Mouse (Mus musculus): ENCODE data around the gene Nxph4. TPM values are rescaled to one million over a fixed set of nuclear protein-coding genes. Genes with fewer than 3 reads are reported as not detected.

The Nxph4 gene
- polyA plus RNA-seq, 1 experiment from 2014 or later = not detected

DNA sequence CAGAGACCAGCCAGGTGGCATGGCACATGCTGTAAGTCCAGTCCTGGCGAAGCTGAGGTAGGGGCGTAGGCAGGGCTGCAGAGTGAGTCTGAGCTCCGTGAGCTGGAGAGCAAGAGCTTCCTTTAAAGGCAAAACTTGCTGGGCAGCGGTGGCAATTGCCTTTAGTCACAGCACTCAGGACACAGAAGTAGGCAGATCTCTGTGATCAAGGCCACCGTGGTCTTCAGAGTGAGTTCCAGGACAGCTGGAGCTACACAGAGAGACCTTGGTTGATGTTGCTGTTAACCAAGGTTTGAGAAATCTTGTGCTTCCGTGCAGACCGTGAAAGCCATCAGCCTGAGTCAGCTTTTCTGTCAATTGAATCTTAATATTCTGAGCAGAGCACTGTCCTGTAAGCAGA is 57.1 kb downstream of the Nxph4 start:
- DNase-seq = no peak
- ATAC-seq = no peak

DNA sequence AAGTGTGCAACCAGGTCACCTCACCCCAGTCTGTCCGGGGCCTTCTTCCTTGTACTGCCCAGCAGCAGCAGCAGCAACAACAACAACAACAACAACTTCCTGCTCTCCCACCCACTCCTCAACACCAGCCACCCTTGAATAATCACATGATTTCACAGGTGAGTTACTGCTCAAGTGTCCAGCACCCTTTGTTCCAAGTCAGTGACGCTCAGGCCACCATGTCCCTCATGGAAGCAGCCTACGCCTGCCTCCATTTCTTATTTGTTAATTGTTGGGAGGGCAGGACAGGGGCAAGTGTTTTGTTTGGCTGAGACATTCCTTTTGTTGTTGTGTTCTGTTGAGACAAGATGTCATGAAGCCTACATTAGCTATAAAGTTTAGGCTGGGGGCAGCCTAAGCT is 57.8 kb downstream of the Nxph4 start:
- ATAC-seq (no peak), DNase-seq (no peak)
- TF ChIP-seq CTCF (IDR thresholded peaks at IDR 0.05; ENCODE audit: low read depth) (no peak), EP300 (IDR thresholded peaks at IDR 0.05; ENCODE audit: low read depth) (no peak)
- Histone ChIP-seq H3K27me3 (ENCODE audit: insufficient read depth, low read length) (no peaks in the 10 kb centered on the region), H3K4me2 (ENCODE audit: low read depth, low read length) (no peak overlapping the region), H3K4me1 (ENCODE audit: insufficient read depth) (0 out of 2 replicates have a peak, but pooled peaks cover 2% of the 10 kb centered on the region), H3K27ac (ENCODE audit: low read depth) (no peak overlapping the region), H3K4me3 (ENCODE audit: low read depth, low read length) (no peak overlapping the region), H3K9me3 (ENCODE audit: low read length) (no peaks in the 10 kb centered on the region), H3K36me3 (replicated peaks; ENCODE audit: insufficient read depth, low read length) (peaks cover 35% of the 10 kb centered on the region), H3K9ac (replicated peaks) (no peak overlapping the region)
- WGBS (ENCODE audit: insufficient replicate concordance) = 89% methylated on average over 3 of the region's 3 CpGs

More for the DNA sequence above, 57.1 kb downstream of the Nxph4 start:
- H3K27ac ChIP-seq (ENCODE audit: low read depth) = no peak overlapping the region
- H3K4me2 ChIP-seq (ENCODE audit: low read depth, low read length) = no peak overlapping the region
- 79% methylated on average over 7 of the region's 7 CpGs for WGBS (ENCODE audit: insufficient replicate concordance)
- no peaks in the 10 kb centered on the region for H3K9me3 ChIP-seq (ENCODE audit: low read length)
- no peak overlapping the region for H3K9ac ChIP-seq (replicated peaks)
- H3K27me3 ChIP-seq (ENCODE audit: insufficient read depth, low read length) = no peaks in the 10 kb centered on the region
- no peak for TF ChIP-seq CTCF (IDR thresholded peaks at IDR 0.05; ENCODE audit: low read depth)
- no peak for TF ChIP-seq EP300 (IDR thresholded peaks at IDR 0.05; ENCODE audit: low read depth)
- no peaks in the 10 kb centered on the region for H3K4me1 ChIP-seq (ENCODE audit: insufficient read depth)
- H3K36me3 ChIP-seq (replicated peaks; ENCODE audit: insufficient read depth, low read length) = peaks cover 41% of the 10 kb centered on the region
- no peak overlapping the region for H3K4me3 ChIP-seq (ENCODE audit: low read depth, low read length)

Other genes with a start within 250 kb of the Nxph4 start
- 5.3 and 5.7 TPM in 2 replicates for gene Mbd6, start 245.5 kb downstream of the Nxph4 start, polyA plus RNA-seq (2015; fragmentation: Nextera tagmentation; extraction: Ambion mirVana)
- 51.3 and 62.3 TPM in 2 replicates for gene Mars, start 222.8 kb downstream of the Nxph4 start, polyA plus RNA-seq (2015; fragmentation: Nextera tagmentation; extraction: Ambion mirVana)
- gene Arhgap9, start 212.6 kb downstream of the Nxph4 start, polyA plus RNA-seq (2015; fragmentation: Nextera tagmentation; extraction: Ambion mirVana) = 13.5 and 14.8 TPM in 2 replicates
- gene Gli1, start 192.6 kb downstream of the Nxph4 start, polyA plus RNA-seq (2015; fragmentation: Nextera tagmentation; extraction: Ambion mirVana) = 0.04 TPM in 2 replicates
- gene Inhbe, start 180.1 kb downstream of the Nxph4 start, polyA plus RNA-seq (2015; fragmentation: Nextera tagmentation; extraction: Ambion mirVana) = 18.4 and 29.0 TPM in 2 replicates
- gene Inhbc, start 164.1 kb downstream of the Nxph4 start, polyA plus RNA-seq (2015; fragmentation: Nextera tagmentation; extraction: Ambion mirVana) = 21.0 and 27.2 TPM in 2 replicates
- 16.6 and 17.3 TPM in 2 replicates for gene R3hdm2, start 154.2 kb downstream of the Nxph4 start, polyA plus RNA-seq (2015; fragmentation: Nextera tagmentation; extraction: Ambion mirVana)
- gene Stac3, start 32.9 kb downstream of the Nxph4 start, polyA plus RNA-seq (2015; fragmentation: Nextera tagmentation; extraction: Ambion mirVana) = 0.21 and 0.57 TPM in 2 replicates
- 13.1 and 23.1 TPM in 2 replicates for gene Ndufa4l2, start 19.6 kb downstream of the Nxph4 start, polyA plus RNA-seq (2015; fragmentation: Nextera tagmentation; extraction: Ambion mirVana)
- 62.6 and 75.0 TPM in 2 replicates for gene Shmt2, start 12.1 kb downstream of the Nxph4 start, polyA plus RNA-seq (2015; fragmentation: Nextera tagmentation; extraction: Ambion mirVana)
- gene Lrp1, start 86.6 kb upstream of the Nxph4 start, polyA plus RNA-seq (2015; fragmentation: Nextera tagmentation; extraction: Ambion mirVana) = 44.7 and 49.2 TPM in 2 replicates
- 11.3 and 13.0 TPM in 2 replicates for gene Stat6, start 108.4 kb upstream of the Nxph4 start, polyA plus RNA-seq (2015; fragmentation: Nextera tagmentation; extraction: Ambion mirVana)
- gene Nemp1, start 132.3 kb upstream of the Nxph4 start, polyA plus RNA-seq (2015; fragmentation: Nextera tagmentation; extraction: Ambion mirVana) = 5.6 and 6.3 TPM in 2 replicates
- 2.4 and 4.3 TPM in 2 replicates for gene Nab2, start 134.0 kb upstream of the Nxph4 start, polyA plus RNA-seq (2015; fragmentation: Nextera tagmentation; extraction: Ambion mirVana)
- 0.07 TPM in 1 of 2 replicates, not detected in the other for gene Myo1a, start 170.6 kb upstream of the Nxph4 start, polyA plus RNA-seq (2015; fragmentation: Nextera tagmentation; extraction: Ambion mirVana)
- 1.9 and 2.3 TPM in 2 replicates for gene Tac2, start 189.9 kb upstream of the Nxph4 start, polyA plus RNA-seq (2015; fragmentation: Nextera tagmentation; extraction: Ambion mirVana)
- 1.0 and 1.1 TPM in 2 replicates for gene Zbtb39, start 205.0 kb upstream of the Nxph4 start, polyA plus RNA-seq (2015; fragmentation: Nextera tagmentation; extraction: Ambion mirVana)
- 16.1 and 17.3 TPM in 2 replicates for gene Gpr182, start 217.2 kb upstream of the Nxph4 start, polyA plus RNA-seq (2015; fragmentation: Nextera tagmentation; extraction: Ambion mirVana)
- 0.20 TPM in 2 replicates for gene Rdh1, start 225.2 kb upstream of the Nxph4 start, polyA plus RNA-seq (2015; fragmentation: Nextera tagmentation; extraction: Ambion mirVana)
- gene Rdh16f1, start 225.2 kb upstream of the Nxph4 start, polyA plus RNA-seq (2015; fragmentation: Nextera tagmentation; extraction: Ambion mirVana) = 0.69 TPM in 1 of 2 replicates, not detected in the other
- 15.7 and 16.7 TPM in 2 replicates for gene Rdh9, start 241.8 kb upstream of the Nxph4 start, polyA plus RNA-seq (2015; fragmentation: Nextera tagmentation; extraction: Ambion mirVana)